Mouse (Mus musculus): ENCODE data around the gene Rcor3.

The Rcor3 gene

GRCm38 (mm10) chr1:192094451-192095170 lies 43.3 kb downstream of the Rcor3 start:
- DNase-seq (ENCODE audit: low read depth, low spot score), result peak; percentile 88

GRCm38 (mm10) chr1:192092879-192093660 lies 44.8 kb downstream of the Rcor3 start:
- peak; percentile 92 for DNase-seq (ENCODE audit: low read depth, low spot score)

GRCm38 (mm10) chr1:192091806-192092772 lies 45.8 kb downstream of the Rcor3 start, which contains the start of gene Traf5:
Gene Traf5, minus strand, starts transcription at chr1:192092559.
- DNase-seq (ENCODE audit: low read depth, low spot score), result peak; percentile 98

- peak; percentile 48 for DNase-seq (ENCODE audit: low read depth, low spot score)
Observed at GRCm38 (mm10) chr1:192090689-192091567, 46.9 kb downstream of the Rcor3 start.

- no peak for DNase-seq (ENCODE audit: low read depth, low spot score)
Observed at GRCm38 (mm10) chr1:192090281-192090680, 47.6 kb downstream of the Rcor3 start.

GRCm38 (mm10) chr1:192089208-192090166 lies 48.4 kb downstream of the Rcor3 start:
- DNase-seq (ENCODE audit: low read depth, low spot score), result peak; percentile 40

GRCm38 (mm10) chr1:192088011-192088410 lies 49.9 kb downstream of the Rcor3 start:
- no peak for DNase-seq (ENCODE audit: low read depth, low spot score)

- no peak for DNase-seq (ENCODE audit: low read depth, low spot score)
Observed at GRCm38 (mm10) chr1:192087098-192087497, 50.8 kb downstream of the Rcor3 start.

GRCm38 (mm10) chr1:192086279-192087037 lies 51.4 kb downstream of the Rcor3 start:
- DNase-seq (ENCODE audit: low read depth, low spot score), result peak; percentile 69

GRCm38 (mm10) chr1:192085218-192085617 lies 52.6 kb downstream of the Rcor3 start:
- no peak for DNase-seq (ENCODE audit: low read depth, low spot score)

- no peak for DNase-seq (ENCODE audit: low read depth, low spot score)
Observed at GRCm38 (mm10) chr1:192082646-192083045, 55.2 kb downstream of the Rcor3 start.

- DNase-seq (ENCODE audit: low read depth, low spot score), result no peak
Observed at GRCm38 (mm10) chr1:192081129-192081528, 56.7 kb downstream of the Rcor3 start.

- no peak for DNase-seq (ENCODE audit: low read depth, low spot score)
Observed at GRCm38 (mm10) chr1:192079121-192079520, 58.7 kb downstream of the Rcor3 start.

- DNase-seq (ENCODE audit: low read depth, low spot score), result peak; percentile 54
Observed at GRCm38 (mm10) chr1:192078406-192078805, 59.5 kb downstream of the Rcor3 start.

- no peak for DNase-seq (ENCODE audit: low read depth, low spot score)
Observed at GRCm38 (mm10) chr1:192076796-192077535, 60.9 kb downstream of the Rcor3 start.

GRCm38 (mm10) chr1:192076101-192076500 lies 61.8 kb downstream of the Rcor3 start:
- DNase-seq (ENCODE audit: low read depth, low spot score), result no peak

- no peak for DNase-seq (ENCODE audit: low read depth, low spot score)
Observed at GRCm38 (mm10) chr1:192074824-192075223, 63.0 kb downstream of the Rcor3 start.

- DNase-seq (ENCODE audit: low read depth, low spot score), result no peak
Observed at GRCm38 (mm10) chr1:192072426-192072825, 65.4 kb downstream of the Rcor3 start.
